Mouse (Mus musculus): ENCODE data around the gene Bmp10.

- no peak for TF ChIP-seq CTCF (conservative IDR thresholded peaks at IDR 0.05; ENCODE audit: insufficient read depth, insufficient read length, low read depth, low read length)
- no peak for TF ChIP-seq POLR2A (IDR thresholded peaks at IDR 0.05; ENCODE audit: low read depth, low read length)
These were observed 39.6 kb downstream of the Bmp10 start for GRCm38 (mm10) chr6:87468372-87468771.
